Mouse (Mus musculus) G1E (cell line): Measurements from ENCODE around the gene Mmrn1.

Experiments used
- CTCF ChIP-seq: IDR thresholded peaks from 2 replicates; pipeline ENCODE4 v1.5.1; 2012; ENCODE audit warnings: low read depth, low read length, inconsistent platforms, mixed read lengths
- GATA1 ChIP-seq: IDR thresholded peaks from 2 replicates; pipeline ENCODE4 v1.6.1; 2012; ENCODE audit warnings: borderline replicate concordance, low read length, inconsistent platforms, mixed read lengths
- GATA2 ChIP-seq: IDR thresholded peaks from 2 replicates; pipeline ENCODE4 v1.6.1; 2012; ENCODE audit warnings: low read depth, low read length, inconsistent platforms, borderline replicate concordance

GRCm38 (mm10) chr6:60907272-60907671, 17.5 kb upstream of the Mmrn1 start:
- no peak for TF ChIP-seq CTCF
- no peak for TF ChIP-seq GATA1
- no peak for TF ChIP-seq GATA2
